Mouse (Mus musculus) neural tube, embryonic 11.5 days (tissue): ENCODE measurements at regions not wholly inside any gene's neighbourhood (a gene's known extent, or its start where the extent isn't known, plus 50 kb on each side); places are given as distances from the start of the nearest gene placed in this dataset.
"Not testable (repeated sequence)": the region's sequence is repeated elsewhere in the genome, so short reads cannot be mapped to it uniquely, and the experiment has no call there.

Source experiments
- ATAC-seq: fragments of 200-750 bp; cut with Nextera tagmentation; 2 replicates; pipeline ENCODE4 v1.8.0; 2017; ENCODE audit warnings: moderate number of reproducible peaks, mild to moderate bottlenecking, moderate TSS enrichment, moderate library complexity; ENCODE audit not compliant: insufficient read depth, low FRiP score, low TSS enrichment
- DNase-seq: peaks from one replicate; pipeline ENCODE4 v3.0.0-alpha.2; 2015; ENCODE audit warnings: low spot score
- H3K27ac ChIP-seq: fragments of 300-500 bp; sonication (generic); 2 replicates; pipeline ENCODE4 v1.5.1; 2014; ENCODE audit warnings: low read depth, mild to moderate bottlenecking, low read length
- H3K27me3 ChIP-seq: fragments of 300-500 bp; sonication (generic); 2 replicates; pipeline ENCODE4 v1.6.1; 2014; ENCODE audit warnings: mild to moderate bottlenecking, low read length, mixed read lengths; ENCODE audit not compliant: control insufficient read depth, insufficient read depth
- H3K36me3 ChIP-seq: fragments of 300-500 bp; sonication (generic); 2 replicates; pipeline ENCODE4 v1.6.1; 2014; ENCODE audit warnings: mild to moderate bottlenecking, low read length, moderate library complexity, mixed read lengths; ENCODE audit not compliant: control insufficient read depth, insufficient read depth
- H3K4me1 ChIP-seq: fragments of 300-500 bp; sonication (generic); 2 replicates; pipeline ENCODE4 v1.6.1; 2014; ENCODE audit warnings: low read length, mixed read lengths; ENCODE audit not compliant: control insufficient read depth, insufficient read depth
- H3K4me2 ChIP-seq: fragments of 300-500 bp; sonication (generic); 2 replicates; pipeline ENCODE4 v1.6.1; 2014; ENCODE audit warnings: low read depth, mild to moderate bottlenecking, moderate library complexity
- H3K4me3 ChIP-seq: fragments of 300-500 bp; sonication (generic); 2 replicates; pipeline ENCODE4 v1.5.1; 2014; ENCODE audit warnings: low read depth, low read length
- H3K9ac ChIP-seq: fragments of 300-500 bp; sonication (generic); 2 replicates; pipeline ENCODE4 v1.6.1; 2014; ENCODE audit warnings: mild to moderate bottlenecking, low read length
- H3K9me3 ChIP-seq: fragments of 300-500 bp; sonication (generic); 2 replicates; pipeline ENCODE4 v1.6.1; 2016; ENCODE audit warnings: low read length; ENCODE audit not compliant: control insufficient read depth
- WGBS: fragments of 180-500 bp; shearing (Covaris S2); extraction: QIAGEN DNeasy Blood & Tissue Kit; methylation state at CpG from one replicate; pipeline ENCODE4 v1.1.7; 2014; 5-methylcytosine and 5-hydroxymethylcytosine counted together

DNA sequence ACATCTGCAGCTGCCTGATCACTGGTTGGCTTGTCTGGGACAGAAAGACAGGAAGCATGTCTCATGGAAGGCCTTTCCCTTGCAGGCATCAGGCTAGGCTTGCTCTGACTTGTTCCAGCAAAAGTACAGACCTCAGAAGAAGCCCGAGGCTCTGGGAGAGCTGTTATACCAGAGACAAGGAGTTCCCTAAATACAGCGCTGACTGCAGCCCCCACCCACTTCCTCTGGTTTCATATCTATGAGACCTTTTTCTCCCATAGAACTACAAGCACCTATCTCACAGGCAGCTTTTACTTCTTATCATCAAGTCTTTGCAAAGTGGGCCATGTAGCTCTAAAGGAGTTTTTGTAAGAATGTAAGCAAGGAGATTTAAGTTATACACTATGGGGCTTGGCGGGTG, 312.2 kb upstream of the Vmn1r3 start:
- ATAC-seq, H3K27me3 ChIP-seq, H3K4me1 ChIP-seq, H3K9me3 ChIP-seq, H3K4me3 ChIP-seq, H3K4me2 ChIP-seq, H3K36me3 ChIP-seq, H3K27ac ChIP-seq, H3K9ac ChIP-seq, DNase-seq: not testable (repeated sequence)
- no CpG with 5 or more reads among the region's 3 CpGs for WGBS

DNA sequence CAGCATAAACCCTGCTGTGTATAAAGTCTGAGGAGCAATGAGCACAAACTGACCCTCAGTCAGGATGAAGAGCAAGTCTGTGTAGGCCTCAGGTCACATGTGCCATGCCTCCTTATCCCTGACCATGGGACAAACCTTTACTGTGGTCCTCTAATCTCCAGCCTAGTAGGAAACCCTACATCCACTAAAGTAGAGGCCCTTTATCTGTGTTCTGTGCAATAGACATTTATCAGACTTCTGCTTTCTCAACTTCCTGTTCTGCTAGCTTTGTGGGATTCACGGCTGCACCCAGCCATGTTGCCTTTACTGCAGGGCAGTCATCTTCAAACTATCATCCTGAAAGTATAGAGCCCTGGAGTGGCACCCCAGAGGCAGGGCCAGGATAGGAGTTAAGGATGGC, 310.8 kb upstream of the Vmn1r3 start:
- DNase-seq, H3K9ac ChIP-seq, H3K4me1 ChIP-seq, H3K4me2 ChIP-seq, H3K27ac ChIP-seq, ATAC-seq, H3K9me3 ChIP-seq, H3K36me3 ChIP-seq, H3K27me3 ChIP-seq, H3K4me3 ChIP-seq: not testable (repeated sequence)
- 94% methylated on average over 1 of the region's 1 CpGs for WGBS

DNA sequence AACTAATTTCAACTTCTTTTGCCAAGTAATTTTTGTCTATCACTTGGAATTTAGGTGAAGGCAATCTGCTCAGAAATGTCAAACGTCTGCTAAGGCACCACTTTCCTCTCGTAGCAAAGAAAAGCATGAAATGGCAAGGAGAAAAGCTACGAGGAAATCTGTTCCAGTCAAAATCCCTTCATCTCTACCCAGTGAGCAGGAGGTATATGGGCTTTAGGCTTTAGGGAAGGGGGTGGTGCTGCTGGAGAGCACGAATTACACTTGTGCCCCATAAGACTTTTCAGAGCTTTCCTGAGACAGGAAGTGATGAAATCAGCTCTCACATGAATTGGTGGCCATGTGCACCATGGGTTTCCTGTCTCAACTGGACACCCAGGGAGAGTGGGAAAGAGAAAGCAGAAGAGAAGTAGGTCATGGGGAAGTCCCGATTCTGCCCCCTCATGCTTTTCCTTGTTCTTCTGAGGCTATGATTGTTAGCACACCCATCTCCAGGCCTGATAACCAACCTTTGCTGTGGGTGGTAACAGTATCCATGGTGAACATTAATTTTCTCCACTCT, 309.0 kb upstream of the Vmn1r3 start:
- H3K27ac ChIP-seq, H3K9me3 ChIP-seq, ATAC-seq, H3K9ac ChIP-seq, H3K4me3 ChIP-seq, H3K4me2 ChIP-seq, H3K4me1 ChIP-seq, H3K36me3 ChIP-seq, H3K27me3 ChIP-seq, DNase-seq: not testable (repeated sequence)
- WGBS: no CpG with 5 or more reads among the region's 5 CpGs

DNA sequence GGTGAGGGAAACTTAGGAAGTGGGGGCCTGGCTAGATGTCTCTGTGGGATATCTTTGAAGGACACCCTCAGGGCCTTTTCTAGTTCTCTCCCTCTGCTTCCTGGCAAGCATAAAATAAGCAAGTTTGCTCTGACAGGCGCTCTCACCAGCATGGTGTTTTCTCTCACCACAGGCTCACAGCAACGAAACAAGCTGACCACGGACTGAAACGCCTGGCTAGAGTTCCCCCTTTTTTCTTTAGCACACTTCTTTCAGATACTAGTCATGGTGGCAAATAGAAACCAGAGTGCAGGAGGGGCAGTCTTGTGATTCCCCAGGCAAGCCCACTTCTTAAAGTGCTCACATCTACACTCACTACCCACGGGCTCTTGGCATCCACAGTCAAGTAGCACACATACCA, 305.7 kb upstream of the Vmn1r3 start:
- H3K4me3 ChIP-seq, ATAC-seq: not testable (repeated sequence)
- no CpG with 5 or more reads among the region's 5 CpGs for WGBS

DNA sequence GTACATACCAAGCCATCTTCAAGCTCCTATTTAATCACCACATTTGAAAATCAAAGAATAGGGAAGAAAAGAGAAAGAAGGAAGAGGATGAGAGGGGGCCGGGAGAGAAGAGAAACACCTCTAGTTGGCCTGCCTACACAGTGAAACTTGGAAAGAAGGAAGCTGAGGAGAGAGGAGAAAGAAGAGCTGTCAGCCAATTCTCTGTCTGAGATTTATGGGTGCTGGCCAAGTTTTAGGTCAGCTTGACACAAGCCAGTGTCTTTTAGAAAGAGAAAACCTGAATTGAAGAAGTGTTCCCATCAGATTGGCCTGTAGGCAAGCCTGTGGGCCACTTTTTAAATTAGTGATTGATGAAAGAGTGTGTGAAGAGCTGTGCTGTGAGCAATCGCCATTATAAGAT, 296.9 kb upstream of the Vmn1r3 start:
- DNase-seq (no peak), ATAC-seq (no peak)
- no peaks in the 10 kb centered on the region for H3K27me3 ChIP-seq
- no peak overlapping the region for H3K27ac ChIP-seq
- no peaks in the 10 kb centered on the region for H3K9me3 ChIP-seq
- H3K36me3 ChIP-seq: no peaks in the 10 kb centered on the region
- H3K4me3 ChIP-seq: no peak overlapping the region
- no peak overlapping the region for H3K4me2 ChIP-seq
- H3K4me1 ChIP-seq: no peaks in the 10 kb centered on the region
- WGBS: 92% methylated on average over 2 of the region's 2 CpGs
- H3K9ac ChIP-seq: no peak overlapping the region

More for the DNA sequence above, 305.7 kb upstream of the Vmn1r3 start:
- H3K9me3 ChIP-seq, H3K27me3 ChIP-seq, H3K36me3 ChIP-seq, H3K9ac ChIP-seq, DNase-seq, H3K4me1 ChIP-seq, H3K27ac ChIP-seq, H3K4me2 ChIP-seq: not testable (repeated sequence)

DNA sequence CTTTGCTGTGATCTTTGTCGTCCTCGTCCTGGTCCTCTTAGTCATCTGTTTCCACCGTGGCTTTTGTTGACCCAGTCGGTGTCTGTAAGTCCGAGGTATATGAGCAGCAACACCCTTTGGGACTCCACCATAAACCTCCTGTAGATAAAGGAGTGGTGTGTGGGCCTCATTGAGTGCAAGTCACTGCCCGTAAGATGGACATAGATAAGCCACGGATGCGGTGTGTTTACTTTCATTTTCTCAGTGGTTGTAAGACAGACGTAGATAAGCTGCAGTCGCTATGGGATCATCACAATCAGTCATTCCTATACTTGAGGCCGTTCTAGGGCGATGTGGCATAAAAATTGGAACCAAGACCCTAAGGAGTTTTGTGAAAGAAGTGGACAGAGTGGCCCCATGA, 271.6 kb upstream of the Vmn1r3 start:
- no peaks in the 10 kb centered on the region for H3K36me3 ChIP-seq
- no peak overlapping the region for H3K4me2 ChIP-seq
- H3K27ac ChIP-seq: no peak overlapping the region
- no peak overlapping the region for H3K4me3 ChIP-seq
- 0 out of 2 replicates have a peak, but pooled peaks cover 4% of the 10 kb centered on the region for H3K9me3 ChIP-seq
- ATAC-seq: no peak
- no peak overlapping the region for H3K9ac ChIP-seq
- no peaks in the 10 kb centered on the region for H3K4me1 ChIP-seq
- no peaks in the 10 kb centered on the region for H3K27me3 ChIP-seq
- no peak for DNase-seq
- WGBS: 95% methylated on average over 12 of the region's 12 CpGs

DNA sequence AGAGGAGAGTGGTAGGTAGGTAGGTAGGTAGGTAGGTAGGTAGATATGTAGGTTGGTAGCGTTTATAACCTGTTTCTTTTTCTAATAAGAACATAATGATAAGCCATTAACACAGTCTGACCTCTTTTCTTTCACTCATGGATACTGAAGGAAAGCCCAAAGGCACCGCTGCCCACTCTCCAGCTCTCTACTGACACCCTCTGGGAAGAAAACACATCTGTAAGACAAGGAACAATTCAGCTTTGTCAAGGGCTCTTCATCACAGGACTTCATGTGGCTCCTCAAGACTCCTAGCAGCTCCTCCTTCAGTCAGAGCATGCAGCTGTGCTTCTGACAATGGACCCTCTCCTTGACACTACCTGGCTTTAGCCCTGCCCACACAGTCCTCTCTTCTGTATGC, 252.2 kb upstream of the Vmn1r3 start:
- not testable (repeated sequence) for H3K4me2 ChIP-seq, H3K27me3 ChIP-seq, H3K4me1 ChIP-seq, ATAC-seq, H3K9me3 ChIP-seq, H3K4me3 ChIP-seq, H3K27ac ChIP-seq, H3K36me3 ChIP-seq, DNase-seq, H3K9ac ChIP-seq
- 82% methylated on average over 2 of the region's 2 CpGs for WGBS

DNA sequence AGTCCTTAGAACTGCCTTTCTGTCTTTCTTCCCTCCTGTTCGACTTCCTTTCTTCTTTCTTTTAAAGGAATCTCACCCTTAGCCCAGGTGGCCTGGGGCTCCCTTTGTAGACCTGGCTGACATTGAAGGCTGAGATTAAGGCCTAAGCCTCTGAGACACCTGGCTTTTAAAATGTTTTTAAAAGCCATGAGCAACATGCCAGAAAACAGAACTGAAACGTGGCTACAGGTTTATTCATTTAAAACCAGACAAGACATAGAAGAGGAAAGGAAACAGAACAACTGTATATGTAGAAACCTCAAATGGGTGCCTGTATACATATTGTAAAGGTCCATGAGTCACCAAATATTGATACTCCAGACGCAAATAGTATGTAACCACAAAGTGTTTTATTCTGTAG, 242.8 kb upstream of the Vmn1r3 start:
- no peaks in the 10 kb centered on the region for H3K36me3 ChIP-seq
- H3K9me3 ChIP-seq: no peaks in the 10 kb centered on the region
- H3K9ac ChIP-seq: no peak overlapping the region
- H3K4me3 ChIP-seq: no peak overlapping the region
- no peak for DNase-seq
- H3K4me2 ChIP-seq: no peak overlapping the region
- 56% methylated on average over 3 of the region's 3 CpGs for WGBS
- no peaks in the 10 kb centered on the region for H3K4me1 ChIP-seq
- no peaks in the 10 kb centered on the region for H3K27me3 ChIP-seq
- no peak overlapping the region for H3K27ac ChIP-seq
- ATAC-seq: no peak

DNA sequence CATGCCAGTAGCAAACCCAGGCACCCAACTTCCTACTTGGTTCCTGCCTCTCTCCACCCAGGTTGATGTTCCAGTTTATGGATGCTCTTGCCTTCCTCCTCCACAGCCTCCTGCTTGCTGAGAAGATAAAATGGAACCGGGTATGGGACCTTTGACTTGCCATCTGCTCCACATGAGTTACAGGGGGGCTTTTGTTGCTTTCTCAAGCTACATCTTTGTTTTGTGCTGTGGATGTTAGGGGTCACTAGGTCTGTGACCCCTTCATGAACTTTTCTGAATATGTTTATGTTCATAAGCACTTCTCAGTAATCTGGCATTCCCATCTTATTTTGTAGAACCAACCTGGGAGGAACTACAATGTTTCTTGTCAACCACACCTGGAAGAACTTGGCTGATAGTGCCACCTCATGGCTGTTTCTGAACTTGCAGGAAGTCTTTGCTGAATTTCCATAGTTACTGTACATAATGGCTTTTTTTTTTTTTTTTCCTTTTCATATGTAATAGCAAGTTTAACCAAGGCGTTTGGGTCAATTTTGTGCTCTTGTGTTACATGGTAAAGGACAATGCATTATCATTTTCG, 234.9 kb upstream of the Vmn1r3 start:
- Histone ChIP-seq H3K36me3 (no peaks in the 10 kb centered on the region), H3K4me2 (no peak overlapping the region), H3K27ac (no peak overlapping the region), H3K9ac (no peak overlapping the region), H3K9me3 (no peaks in the 10 kb centered on the region), H3K4me3 (no peak overlapping the region), H3K4me1 (no peaks in the 10 kb centered on the region), H3K27me3 (no peaks in the 10 kb centered on the region)
- ATAC-seq (no peak), DNase-seq (peak; percentile 35)
- 33% methylated on average over 3 of the region's 3 CpGs for WGBS
